Mouse (Mus musculus): ENCODE measurements around the gene Mid2. TPM values are rescaled to one million over a fixed set of nuclear protein-coding genes. Genes with fewer than 3 reads are reported as not detected.

Mid2 gene
- total RNA-seq (2014; rRNA removed), result 15.4 and 18.3 TPM in 2 replicates
- 2.1 and 3.3 TPM in 2 replicates for polyA plus RNA-seq (2015; fragmentation: Nextera tagmentation; extraction: Ambion mirVana)

DNA sequence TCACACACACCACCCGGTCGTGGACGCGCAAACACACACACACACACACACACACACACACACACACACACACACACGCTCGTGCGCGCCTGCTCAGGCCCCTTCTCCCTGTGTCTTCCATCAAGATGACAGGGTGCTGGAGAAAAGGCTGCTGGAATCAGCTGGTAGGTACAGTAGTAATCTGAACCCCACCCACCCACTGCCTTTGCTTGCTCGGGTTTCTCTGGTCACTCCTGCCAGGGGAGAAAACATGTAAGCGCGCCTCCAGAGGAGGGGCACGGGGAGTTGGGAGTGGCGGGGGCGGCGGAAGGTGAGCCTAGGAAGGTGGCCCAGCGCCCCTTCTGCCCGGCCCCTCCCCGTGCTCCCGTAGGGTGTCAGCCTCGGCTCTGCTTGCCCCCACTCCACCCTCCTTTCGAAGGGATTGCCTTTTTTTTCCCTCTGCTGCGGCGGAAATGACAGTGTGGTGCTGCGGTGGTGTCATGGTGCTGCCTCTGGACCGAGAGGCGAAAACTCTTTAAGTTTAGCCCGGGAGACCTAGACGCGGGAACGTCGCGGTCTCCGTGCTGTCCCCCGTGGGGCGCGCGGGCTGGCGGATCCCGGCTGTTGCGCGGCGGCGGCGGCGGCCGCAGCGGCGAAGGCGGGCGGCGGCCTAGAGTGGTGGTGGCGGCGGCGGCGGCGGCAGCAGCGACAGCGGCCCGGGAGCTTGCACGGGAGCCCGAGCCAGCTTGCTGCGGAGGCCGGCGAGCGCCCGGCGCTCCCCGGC, at the start of gene Mid2:
Mid2 (plus strand) TSS at position 121 of the 763 bp plus-strand sequence.
- Histone ChIP-seq H3K4me1 (ENCODE audit: insufficient read depth) (no peaks in the 10 kb centered on the region), H3K36me3 (ENCODE audit: insufficient read depth) (no peaks in the 10 kb centered on the region), H3K27ac (ENCODE audit: low read depth, low read length) (peak within 1 kb of the TSS; percentile 69), H3K4me3 (ENCODE audit: low read depth, low read length) (peak within 1 kb of the TSS; percentile 48), H3K9me3 (ENCODE audit: low read length) (no peaks in the 10 kb centered on the region), H3K4me2 (ENCODE audit: low read depth) (peak within 1 kb of the TSS; percentile 57), H3K27me3 (ENCODE audit: insufficient read depth, low read length) (no peaks in the 10 kb centered on the region), H3K9ac (peak within 1 kb of the TSS; percentile 52)
- WGBS, result 24% methylated on average over 59 of the region's 68 CpGs
- peak; percentile 43 for DNase-seq
- peak; percentile 75 for ATAC-seq
- TF ChIP-seq CTCF (IDR thresholded peaks at IDR 0.05; ENCODE audit: low read depth), result no peak

DNA sequence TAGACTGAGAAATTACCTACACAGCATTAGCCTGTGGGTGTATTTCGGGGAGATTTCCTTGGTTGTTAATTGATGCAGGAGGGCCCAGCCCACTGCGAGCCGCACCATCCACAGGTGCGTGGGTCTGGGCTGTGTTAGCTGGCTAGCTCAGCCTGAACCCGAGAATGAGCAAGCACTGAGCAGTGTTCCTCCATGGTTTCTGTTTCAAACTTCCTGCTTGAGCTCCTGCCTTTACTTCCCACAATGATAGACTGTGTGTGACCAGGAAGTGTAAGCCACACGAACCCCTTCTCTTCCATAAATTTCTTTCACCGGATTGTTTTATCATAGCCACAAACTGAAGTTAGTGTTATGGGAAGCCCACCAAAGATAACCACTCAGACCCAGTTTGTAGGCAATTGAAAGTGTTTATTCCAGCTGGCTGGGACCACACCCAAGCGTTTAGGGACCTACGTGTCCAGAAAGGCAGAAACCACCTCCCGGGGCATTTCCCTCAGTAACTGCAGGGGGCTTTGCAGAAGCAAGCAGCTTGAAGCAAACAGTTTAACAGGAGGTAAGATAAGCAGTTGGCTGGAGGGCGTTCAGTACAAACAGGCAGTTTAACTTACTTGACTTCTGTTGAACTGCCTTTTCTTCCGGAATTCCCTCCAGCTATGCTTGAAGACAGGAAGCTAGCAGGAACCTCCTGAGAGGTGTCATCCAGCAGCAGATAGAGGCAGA, 39.4 kb upstream of the Mid2 start:
- no peak overlapping the region for H3K4me2 ChIP-seq (ENCODE audit: low read depth)
- H3K36me3 ChIP-seq (ENCODE audit: insufficient read depth), result no peaks in the 10 kb centered on the region
- H3K9ac ChIP-seq, result no peak overlapping the region
- H3K9me3 ChIP-seq (ENCODE audit: low read length), result no peaks in the 10 kb centered on the region
- WGBS, result 71% methylated on average over 12 of the region's 12 CpGs
- H3K4me1 ChIP-seq (ENCODE audit: insufficient read depth), result no peaks in the 10 kb centered on the region
- H3K27me3 ChIP-seq (ENCODE audit: insufficient read depth, low read length), result no peaks in the 10 kb centered on the region
- DNase-seq (no peak), ATAC-seq (no peak)
- H3K27ac ChIP-seq (ENCODE audit: low read depth, low read length), result no peak overlapping the region
- TF ChIP-seq CTCF (IDR thresholded peaks at IDR 0.05; ENCODE audit: low read depth), result no peak
- H3K4me3 ChIP-seq (ENCODE audit: low read depth, low read length), result no peak overlapping the region

DNA sequence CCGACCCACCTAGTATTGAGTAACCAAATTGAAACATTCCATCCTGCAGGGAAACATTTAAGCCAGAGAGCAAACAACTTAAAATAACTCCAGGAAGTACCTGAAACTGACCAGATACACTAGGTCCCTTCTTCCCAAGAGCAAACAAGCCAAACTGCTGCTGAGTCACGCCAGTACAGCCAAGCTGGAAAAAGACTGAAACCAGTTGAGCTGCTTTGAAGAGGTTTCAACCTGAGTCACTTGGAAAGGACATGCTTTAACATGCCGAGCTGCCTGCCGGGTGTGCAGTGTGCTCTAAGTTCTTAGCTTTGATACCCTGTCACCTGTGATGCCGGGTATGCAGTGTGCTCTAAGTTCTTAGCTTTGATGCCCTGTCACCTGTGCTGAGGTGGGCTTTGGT, 26.4 kb upstream of the Mid2 start:
- no peak for TF ChIP-seq CTCF (IDR thresholded peaks at IDR 0.05; ENCODE audit: low read depth)
- Histone ChIP-seq H3K36me3 (ENCODE audit: insufficient read depth) (no peaks in the 10 kb centered on the region), H3K4me1 (ENCODE audit: insufficient read depth) (no peaks in the 10 kb centered on the region), H3K4me3 (ENCODE audit: low read depth, low read length) (no peak overlapping the region), H3K9me3 (ENCODE audit: low read length) (no peaks in the 10 kb centered on the region), H3K4me2 (ENCODE audit: low read depth) (no peak overlapping the region), H3K27me3 (ENCODE audit: insufficient read depth, low read length) (no peaks in the 10 kb centered on the region), H3K27ac (ENCODE audit: low read depth, low read length) (no peak overlapping the region), H3K9ac (no peak overlapping the region)
- DNase-seq, result no peak
- no peak for ATAC-seq
- 82% methylated on average over 5 of the region's 5 CpGs for WGBS

DNA sequence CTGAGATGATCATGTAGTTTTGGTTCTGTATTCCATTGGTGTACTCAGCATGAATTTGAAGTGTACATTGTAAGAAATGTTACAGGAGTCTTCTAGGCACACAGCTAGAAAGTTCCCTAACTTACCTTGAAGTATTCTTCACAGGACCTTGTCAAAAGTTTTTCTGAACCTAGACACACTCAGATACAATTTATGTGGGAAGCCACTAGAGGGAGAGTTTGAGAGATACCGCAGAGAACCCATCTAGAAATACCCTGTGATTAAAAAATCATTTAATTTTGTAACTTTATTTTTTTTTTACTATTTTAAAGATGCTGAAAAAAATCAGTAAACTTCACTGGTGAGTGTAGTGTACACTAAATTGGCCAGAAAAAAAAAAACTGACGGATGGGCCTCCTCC, 24.8 kb upstream of the Mid2 start:
- H3K27ac ChIP-seq (ENCODE audit: low read depth, low read length), result no peak overlapping the region
- H3K27me3 ChIP-seq (ENCODE audit: insufficient read depth, low read length), result no peaks in the 10 kb centered on the region
- ATAC-seq, result no peak
- no peaks in the 10 kb centered on the region for H3K36me3 ChIP-seq (ENCODE audit: insufficient read depth)
- no peak overlapping the region for H3K4me2 ChIP-seq (ENCODE audit: low read depth)
- 62% methylated on average over 2 of the region's 2 CpGs for WGBS
- H3K9ac ChIP-seq, result no peak overlapping the region
- no peak overlapping the region for H3K4me3 ChIP-seq (ENCODE audit: low read depth, low read length)
- H3K4me1 ChIP-seq (ENCODE audit: insufficient read depth), result no peaks in the 10 kb centered on the region
- peak; percentile 10; the same call in 1 of the 2 replicates for TF ChIP-seq CTCF (IDR thresholded peaks at IDR 0.05; ENCODE audit: low read depth)
- no peaks in the 10 kb centered on the region for H3K9me3 ChIP-seq (ENCODE audit: low read length)
- DNase-seq, result no peak

DNA sequence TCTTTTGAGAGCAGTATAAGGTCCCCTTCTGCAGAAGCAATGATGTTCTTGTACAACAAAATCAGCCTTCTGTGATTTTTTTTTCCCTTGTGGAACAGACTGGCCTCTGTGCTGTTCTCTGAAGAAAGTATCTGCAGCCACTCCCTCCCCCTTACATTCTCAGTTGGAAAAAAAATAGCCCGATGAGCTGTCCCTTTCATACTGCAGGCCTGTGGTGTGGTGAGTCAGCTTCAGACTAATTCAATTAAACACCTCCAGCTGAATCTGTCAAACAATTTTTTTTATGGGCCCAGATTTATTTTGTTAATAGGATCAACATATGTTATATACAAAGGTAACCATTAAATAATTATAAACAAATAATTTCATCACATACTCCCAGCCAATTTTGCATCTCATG, 3.7 kb upstream of the Mid2 start:
- no peak overlapping the region for H3K4me2 ChIP-seq (ENCODE audit: low read depth)
- WGBS, result 28% methylated on average over 1 of the region's 1 CpGs
- no peak overlapping the region for H3K9ac ChIP-seq
- no peaks in the 10 kb centered on the region for H3K4me1 ChIP-seq (ENCODE audit: insufficient read depth)
- no peak overlapping the region for H3K27ac ChIP-seq (ENCODE audit: low read depth, low read length)
- no peak for TF ChIP-seq CTCF (IDR thresholded peaks at IDR 0.05; ENCODE audit: low read depth)
- H3K36me3 ChIP-seq (ENCODE audit: insufficient read depth), result no peaks in the 10 kb centered on the region
- no peak overlapping the region for H3K4me3 ChIP-seq (ENCODE audit: low read depth, low read length)
- DNase-seq (no peak), ATAC-seq (no peak)
- H3K27me3 ChIP-seq (ENCODE audit: insufficient read depth, low read length), result no peaks in the 10 kb centered on the region
- H3K9me3 ChIP-seq (ENCODE audit: low read length), result no peaks in the 10 kb centered on the region

DNA sequence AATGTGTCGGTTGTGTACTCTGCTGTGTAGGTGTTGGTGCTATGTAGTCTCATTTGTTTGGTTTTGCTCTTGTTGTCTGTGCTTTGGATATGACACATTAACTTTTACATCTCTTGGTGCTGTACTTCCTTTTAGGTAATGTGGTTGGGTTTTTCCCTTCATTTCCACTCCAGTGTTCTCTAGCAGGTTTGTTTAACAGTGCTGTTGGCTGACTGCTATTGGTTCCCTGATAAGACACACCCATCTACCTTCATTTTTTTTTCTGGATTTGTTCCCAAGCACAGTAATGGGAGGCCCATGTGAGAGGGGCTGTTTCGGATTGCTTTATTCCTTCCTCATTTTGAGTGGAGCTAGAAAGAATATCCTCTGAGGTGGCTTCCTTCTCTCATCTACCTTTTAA, 883 bp upstream of the Mid2 start:
- no peak for ATAC-seq
- 86% methylated on average over 2 of the region's 2 CpGs for WGBS
- H3K36me3 ChIP-seq (ENCODE audit: insufficient read depth), result no peaks in the 10 kb centered on the region

DNA sequence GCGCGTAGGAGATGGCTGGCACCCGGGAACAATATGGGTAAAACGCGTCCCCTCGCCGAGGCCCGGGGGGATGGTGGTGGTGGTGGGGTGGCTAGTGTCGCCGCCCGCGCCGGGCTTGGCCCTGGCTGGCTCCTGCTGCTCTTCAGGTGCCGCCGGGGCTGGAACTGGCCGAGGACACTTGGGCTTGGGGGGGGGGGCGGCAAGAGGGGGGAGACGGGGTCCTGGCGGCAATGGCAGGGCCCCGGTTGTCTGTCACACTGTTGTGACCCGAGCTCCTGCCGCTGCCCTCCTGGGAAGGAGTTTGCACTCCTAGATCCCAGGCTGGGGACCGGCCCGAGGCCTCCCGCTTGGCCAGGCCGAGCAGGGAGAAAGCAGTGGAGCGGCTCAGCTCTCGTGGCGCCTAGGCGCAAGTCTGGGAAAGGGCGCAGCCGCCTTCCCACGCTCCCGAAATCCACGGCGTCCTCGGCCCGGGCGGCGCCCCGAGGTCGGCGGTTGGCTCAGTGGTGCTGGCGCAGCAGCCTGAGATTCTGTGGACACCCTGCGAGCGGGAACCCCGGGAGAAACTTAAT, 927 bp downstream of the Mid2 start:
- 36% methylated on average over 43 of the region's 47 CpGs for WGBS
- ATAC-seq (peak; percentile 53), DNase-seq (peak; percentile 34)
- H3K9me3 ChIP-seq (ENCODE audit: low read length), result no peaks in the 10 kb centered on the region
- H3K27me3 ChIP-seq (ENCODE audit: insufficient read depth, low read length), result no peaks in the 10 kb centered on the region
- no peak for TF ChIP-seq CTCF (IDR thresholded peaks at IDR 0.05; ENCODE audit: low read depth)
- peak overlapping the region; percentile 69 for H3K27ac ChIP-seq (ENCODE audit: low read depth, low read length)
- H3K4me3 ChIP-seq (ENCODE audit: low read depth, low read length), result peak overlapping the region; percentile 48
- H3K9ac ChIP-seq, result peak overlapping the region; percentile 52
- H3K4me1 ChIP-seq (ENCODE audit: insufficient read depth), result no peaks in the 10 kb centered on the region
- peak overlapping the region; percentile 57 for H3K4me2 ChIP-seq (ENCODE audit: low read depth)
- no peaks in the 10 kb centered on the region for H3K36me3 ChIP-seq (ENCODE audit: insufficient read depth)

More for the DNA sequence above, 883 bp upstream of the Mid2 start:
- Histone ChIP-seq H3K27ac (ENCODE audit: low read depth, low read length) (no peak overlapping the region), H3K4me3 (ENCODE audit: low read depth, low read length) (no peak overlapping the region), H3K9ac (no peak overlapping the region), H3K9me3 (ENCODE audit: low read length) (no peaks in the 10 kb centered on the region), H3K4me1 (ENCODE audit: insufficient read depth) (no peaks in the 10 kb centered on the region), H3K4me2 (ENCODE audit: low read depth) (no peak overlapping the region), H3K27me3 (ENCODE audit: insufficient read depth, low read length) (no peaks in the 10 kb centered on the region)
- TF ChIP-seq CTCF (IDR thresholded peaks at IDR 0.05; ENCODE audit: low read depth), result no peak
- DNase-seq, result no peak
